Comparison of ENCODE assay signal across 10 mouse cellular contexts in genomic region chr10:121429581-121429980, GRCm38 (mm10). TPM values are rescaled to one million over a fixed set of nuclear protein-coding genes. Genes with fewer than 3 reads are reported as not detected.
DNase-seq lines count a peak whose midpoint lies in the region; ATAC-seq and TF ChIP-seq lines count a peak whose summit lies in the region.
"Had no signal": no experiment of that assay in that cellular context is flagged by ENCODE, and none has a peak within 500 bp of the region (broad histone marks: within the 10 kb centered on the region; RNA-seq: fewer than 3 reads in every experiment).

No protein-coding gene starts in this region.

- peaks cover 7% of the 10 kb centered on the region; the same call in 1 of the 2 replicates for H3K36me3 ChIP-seq in heart, adult 2 months (ENCODE audit: control insufficient read depth, insufficient read depth, low read length)
- no peaks in the 10 kb centered on the region for H3K36me3 ChIP-seq in limb, embryonic 13.5 days

- peak overlapping the region; percentile 93 for H3K27ac ChIP-seq in heart, adult 2 months
- H3K27ac ChIP-seq in limb, embryonic 13.5 days = peak overlapping the region; percentile 64

- no peaks in the 10 kb centered on the region for H3K9me3 ChIP-seq in limb, embryonic 13.5 days

- no peak for TF ChIP-seq POLR2A in heart, adult 2 months (IDR thresholded peaks at IDR 0.05; ENCODE audit: insufficient read depth, low read depth, low read length)

- no peak for DNase-seq in heart, adult 2 months
- no peak for DNase-seq in heart, adult 9 months (ENCODE audit: low spot score in 2 of 2)
- peak; percentile 33 for DNase-seq in thymus, postnatal 4 days
- no peak for DNase-seq in thymus, postnatal 0 days (ENCODE audit: low spot score)
- no peak for DNase-seq in cerebellum, adult 11 months
- DNase-seq in spleen, adult 12 weeks (ENCODE audit: low spot score) = no peak
- DNase-seq in ovary, adult 18-20 months (ENCODE audit: low spot score) = no peak
- DNase-seq: cerebellum, adult 11-12 months had no signal

- TF ChIP-seq EP300 in heart, adult 2 months (IDR thresholded peaks at IDR 0.05; ENCODE audit: insufficient read depth, low read depth, low read length) = no peak

- no peaks in the 10 kb centered on the region for H3K27me3 ChIP-seq in heart, adult 2 months (ENCODE audit: control insufficient read depth, insufficient read depth, low read length)
- H3K27me3 ChIP-seq in limb, embryonic 13.5 days = no peaks in the 10 kb centered on the region
- H3K27me3 ChIP-seq: CH12.LX had no signal

- TF ChIP-seq CTCF in heart, adult 2 months (IDR thresholded peaks at IDR 0.05) = no peak

- H3K4me1 ChIP-seq in heart, adult 2 months (ENCODE audit: control insufficient read depth, insufficient read depth, low read length) = peaks cover 45% of the 10 kb centered on the region
- peaks cover 88% of the 10 kb centered on the region for H3K4me1 ChIP-seq in limb, embryonic 13.5 days

- peak; percentile 34; the same call in 1 of the 2 replicates for ATAC-seq in limb, embryonic 13.5 days (ENCODE audit: low FRiP score, low read depth)

- H3K79me2 ChIP-seq in heart, adult 2 months (replicated peaks; ENCODE audit: control insufficient read depth, insufficient read depth, low read length) = peaks cover 4% of the 10 kb centered on the region

- WGBS in heart, adult 2 months = 6% methylated on average over 8 of the region's 8 CpGs
- 17% methylated on average over 8 of the region's 8 CpGs for whole genome bisulfite sequencing in limb, embryonic 13.5 days

- H3K4me3 ChIP-seq in heart, adult 2 months = peak overlapping the region; percentile 37
- peak overlapping the region; percentile 10; the same call in 1 of the 2 replicates for H3K4me3 ChIP-seq in limb, embryonic 13.5 days

- peak overlapping the region; percentile 57 for H3K4me2 ChIP-seq in limb, embryonic 13.5 days (replicated peaks)

- peak overlapping the region; percentile 67 for H3K9ac ChIP-seq in heart, adult 2 months (ENCODE audit: low read depth, low read length)
- peak overlapping the region; percentile 59; the same call in 1 of the 2 replicates for H3K9ac ChIP-seq in limb, embryonic 13.5 days

- intact Hi-C loops in heart, adult 2 months (cut with DNase I) = no loop called here

RNA-seq across cellular contexts. Expression of gene Rassf3, which starts 46.6 kb away (rescaled TPM):
- 100 to 1,000 TPM; 134 to 135 TPM for total RNA-seq in heart, adult 2 months (2021)
- polyA plus RNA-seq in heart, adult 2 months (2012; rRNA removed) = 69.4 and 121 TPM in 2 replicates
- 6.1 and 6.2 TPM in 2 replicates for polyA plus RNA-seq in thymus, postnatal 0 days (2015; fragmentation: Nextera tagmentation; extraction: Ambion mirVana)
- 17.8 and 18.1 TPM in 2 replicates for polyA plus RNA-seq in limb, embryonic 13.5 days (2015; fragmentation: Nextera tagmentation; extraction: Ambion mirVana)
